Mouse (Mus musculus): Measurements from ENCODE around the gene Cacna2d3.

DNA sequence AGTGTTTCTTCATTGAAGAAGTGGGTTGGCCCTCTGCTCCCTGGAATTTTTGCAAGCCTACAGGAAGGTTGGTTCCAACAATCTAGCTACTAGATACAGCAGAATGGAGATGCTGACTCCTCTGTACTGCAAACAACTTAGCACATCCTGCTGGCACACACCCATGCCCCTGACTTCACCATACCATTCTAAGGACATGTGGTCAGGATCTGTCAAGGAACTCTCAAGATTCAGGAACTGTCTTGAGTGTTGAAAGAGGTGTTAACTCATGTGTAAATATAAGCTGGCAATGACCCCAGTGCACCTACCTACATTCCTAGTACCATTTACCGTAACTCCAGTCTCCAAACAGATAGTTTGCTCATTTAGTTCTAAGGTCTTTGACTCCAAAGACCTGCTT is 461.0 kb downstream of the Cacna2d3 start:
- TF ChIP-seq CTCF (IDR thresholded peaks at IDR 0.05; ENCODE audit: low read depth, low read length) = no peak
- no peak for TF ChIP-seq GATA1 (IDR thresholded peaks at IDR 0.05; ENCODE audit: borderline replicate concordance, low read length)
- TF ChIP-seq TAL1 (conservative IDR thresholded peaks at IDR 0.05; ENCODE audit: low read depth, low read length) = no peak
- no peak for TF ChIP-seq GATA2 (IDR thresholded peaks at IDR 0.05; ENCODE audit: borderline replicate concordance, low read depth, low read length)

Measured in G1E (cell line).